Mouse (Mus musculus) thymus, postnatal 25 days (tissue): Measurements from ENCODE around the gene Emp2.

Experiments
- DNase-seq: peaks from one replicate; pipeline ENCODE4 v3.0.0; 2022

Gene Emp2

DNA sequence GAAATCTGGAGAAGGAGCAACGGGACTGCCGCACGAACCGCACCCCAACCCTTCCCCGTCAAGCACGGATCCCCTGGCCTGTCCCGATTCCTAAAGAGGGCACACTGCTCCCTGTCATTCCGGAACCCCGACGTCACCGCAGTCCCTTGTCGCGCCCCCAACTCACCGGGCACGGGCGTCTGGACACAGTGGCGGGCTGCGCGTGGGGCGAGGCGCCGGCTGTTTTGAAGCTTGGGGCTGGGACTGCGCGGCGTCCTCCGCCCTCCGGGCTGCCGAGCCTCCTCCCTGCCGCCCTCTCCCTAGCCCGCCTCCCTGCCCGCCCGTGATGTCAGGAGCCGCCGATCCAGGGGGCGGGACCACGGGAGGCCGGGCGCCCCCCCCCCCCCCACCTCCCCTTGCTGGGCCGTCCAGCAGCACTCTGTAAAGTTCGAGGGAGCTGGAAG, at the start of gene Emp2:
TSS of gene Emp2 (minus strand) at position 323 of the 443 bp plus-strand sequence.
- DNase-seq, result peak; percentile 2

DNA sequence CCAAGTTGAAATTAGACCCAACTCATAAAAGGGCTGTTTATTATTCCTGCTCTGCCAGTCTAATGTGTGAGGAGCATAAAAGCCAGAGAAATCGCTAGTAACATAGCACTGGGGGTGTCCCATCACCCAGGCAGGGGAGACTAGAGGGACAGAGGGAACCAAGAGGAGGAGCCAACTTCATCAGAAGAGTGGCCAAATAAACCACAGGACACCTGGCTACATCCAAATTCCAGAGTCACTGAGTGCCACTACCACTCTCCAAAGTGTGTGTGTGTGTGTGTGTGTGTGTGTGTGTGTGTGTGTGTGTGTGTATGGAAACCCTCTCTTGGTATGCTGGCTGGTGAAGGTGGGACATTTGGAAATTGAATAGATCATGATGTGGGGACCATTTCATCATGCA, 49.3 kb upstream of the Emp2 start:
- no peak for DNase-seq

DNA sequence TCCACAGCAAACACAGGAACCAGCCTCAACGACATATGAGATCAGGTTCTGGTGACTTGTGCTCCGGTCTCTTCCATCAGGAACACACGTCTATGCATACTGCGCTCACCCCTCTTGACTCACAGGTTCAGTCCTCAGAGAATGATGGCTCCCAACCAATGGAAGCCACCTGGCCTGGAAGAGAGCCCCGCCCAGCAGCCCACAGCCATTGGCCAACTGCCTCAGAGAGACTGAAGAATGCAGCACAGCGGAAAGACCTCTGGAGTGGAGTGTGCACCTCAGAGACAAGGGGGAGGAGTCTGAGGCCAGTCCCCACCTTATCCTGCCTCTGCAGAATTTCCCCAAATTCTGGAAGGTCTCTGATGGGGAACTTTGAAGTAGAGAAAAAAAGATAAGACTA, 45.5 kb upstream of the Emp2 start:
- DNase-seq, result no peak

DNA sequence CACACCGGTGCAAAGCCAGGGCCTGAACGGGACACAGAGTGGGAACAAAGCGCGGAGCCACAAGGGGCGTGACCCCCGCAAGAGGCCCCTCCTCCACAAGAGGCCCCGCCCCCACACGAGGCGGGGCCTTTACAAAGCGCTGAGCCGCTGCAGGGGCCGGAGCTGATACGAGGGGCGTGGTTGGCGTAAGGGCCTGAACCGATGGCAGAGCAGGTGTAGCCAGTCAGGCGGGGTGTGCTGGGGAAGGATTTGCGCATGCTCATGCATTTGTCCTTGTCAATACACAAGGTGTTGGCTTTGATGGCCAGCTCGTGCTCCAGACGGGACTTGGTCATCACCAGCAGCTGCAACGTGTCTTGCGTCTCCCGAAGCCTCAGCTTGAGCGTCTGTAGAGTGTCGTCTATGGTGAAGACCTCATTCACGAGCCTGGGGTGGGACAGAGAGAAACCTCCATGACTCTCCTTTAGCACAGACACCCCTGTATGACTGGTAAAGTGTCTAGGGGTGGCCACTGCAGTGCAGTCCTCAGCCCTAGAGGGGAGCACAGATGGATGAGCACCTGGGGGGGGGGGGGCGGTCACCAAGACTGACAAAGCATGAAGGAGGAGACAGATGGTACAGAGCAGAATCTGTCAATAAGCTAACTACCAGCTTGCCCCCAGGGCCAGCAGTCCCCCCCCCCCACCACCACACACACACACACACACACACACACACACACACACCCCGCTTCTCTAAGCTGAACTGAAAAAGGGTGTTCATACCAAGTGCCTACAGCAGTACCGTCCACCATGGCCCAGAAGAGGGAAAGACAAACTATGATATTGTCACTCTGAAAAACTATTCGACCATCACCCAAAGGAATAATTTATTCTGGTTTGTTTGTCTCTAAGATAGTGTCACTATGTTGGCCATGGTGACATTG, 44.5 kb upstream of the Emp2 start:
- peak; percentile 11 for DNase-seq

DNA sequence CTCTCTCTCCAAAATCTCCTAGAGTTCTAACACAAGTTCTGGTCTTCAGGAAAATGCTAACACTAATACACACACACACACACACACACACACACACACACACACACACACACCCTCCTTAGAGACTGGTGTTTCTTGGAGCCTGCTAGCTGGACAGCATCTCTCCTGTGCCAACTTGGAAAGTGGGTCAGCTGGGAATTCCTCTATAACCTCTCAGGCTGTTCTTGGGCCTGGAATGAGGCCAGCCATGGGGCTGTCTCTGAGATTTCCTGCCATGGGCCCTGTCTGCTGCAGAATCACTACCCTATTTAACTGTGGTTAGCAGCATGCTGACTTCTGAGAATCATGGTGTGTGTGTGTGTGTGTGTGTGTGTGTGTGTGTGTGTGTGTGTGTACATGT, 41.2 kb upstream of the Emp2 start:
- no peak for DNase-seq

DNA sequence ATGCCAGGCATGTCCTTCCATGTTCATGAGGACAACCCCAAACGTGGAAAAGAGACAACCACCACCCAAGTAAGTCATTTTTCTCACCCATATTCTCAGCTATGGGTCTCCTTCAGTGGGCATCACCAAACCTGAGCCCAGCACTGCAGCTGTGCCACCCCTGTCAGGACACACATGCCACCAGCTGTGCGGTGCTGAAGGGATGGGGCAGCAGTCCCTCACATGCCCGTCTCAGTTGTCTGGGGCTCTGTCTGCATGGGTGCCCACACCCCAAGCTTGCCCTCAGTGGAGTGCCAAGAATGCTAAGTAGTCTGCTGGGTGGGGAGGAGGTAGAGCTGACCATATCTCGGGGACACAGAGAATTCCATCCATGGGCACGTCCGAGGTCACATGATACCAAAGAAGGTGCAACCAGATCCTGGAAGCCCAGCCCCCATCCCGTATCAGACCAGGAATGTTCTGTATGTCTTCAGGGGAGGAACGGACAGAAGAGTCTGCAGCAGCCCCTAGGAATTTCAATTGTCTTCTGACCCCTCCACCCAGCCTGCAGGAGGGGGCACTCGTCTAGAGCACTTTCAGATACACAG, 37.4 kb upstream of the Emp2 start:
- DNase-seq, result no peak

DNA sequence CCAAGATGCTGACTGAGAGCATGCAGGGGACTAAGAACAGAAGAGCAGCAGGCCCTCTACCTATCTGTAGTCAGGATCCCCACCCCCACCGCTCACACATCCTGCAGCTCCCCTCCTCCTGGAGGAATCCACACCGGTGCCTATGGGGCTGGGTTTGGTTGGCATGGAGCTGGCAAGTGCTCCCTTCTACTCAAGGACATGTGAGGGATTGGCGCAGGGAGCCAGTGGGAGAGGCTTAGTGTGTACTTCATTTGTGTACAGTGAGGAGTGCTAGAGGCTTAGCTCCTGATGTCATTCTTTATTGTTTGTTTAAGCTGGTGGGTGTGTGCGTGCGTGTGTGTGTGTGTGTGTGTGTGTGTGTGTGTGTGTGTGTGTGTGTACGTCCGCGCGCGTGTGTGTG, 36.1 kb upstream of the Emp2 start:
- no peak for DNase-seq

DNA sequence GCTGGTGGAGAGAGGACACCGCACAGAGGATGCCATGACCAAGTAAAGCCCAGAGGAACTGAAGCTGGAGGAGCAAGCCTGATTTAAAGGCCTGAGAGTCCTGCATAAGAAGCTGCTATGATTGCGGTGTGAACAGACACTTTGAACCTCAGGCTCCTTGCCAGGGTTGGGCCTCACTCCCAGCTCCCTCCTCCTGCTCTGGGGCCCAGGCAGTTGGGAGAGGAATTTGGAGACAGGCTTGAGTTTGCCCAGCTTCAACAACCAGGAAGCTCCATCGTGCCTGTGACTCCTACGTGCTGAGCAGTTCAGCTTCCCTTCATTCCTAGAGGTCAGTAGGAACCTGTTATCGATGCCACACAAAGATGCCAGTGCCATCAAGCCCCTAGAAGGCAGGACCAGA, 35.7 kb upstream of the Emp2 start:
- no peak for DNase-seq

DNA sequence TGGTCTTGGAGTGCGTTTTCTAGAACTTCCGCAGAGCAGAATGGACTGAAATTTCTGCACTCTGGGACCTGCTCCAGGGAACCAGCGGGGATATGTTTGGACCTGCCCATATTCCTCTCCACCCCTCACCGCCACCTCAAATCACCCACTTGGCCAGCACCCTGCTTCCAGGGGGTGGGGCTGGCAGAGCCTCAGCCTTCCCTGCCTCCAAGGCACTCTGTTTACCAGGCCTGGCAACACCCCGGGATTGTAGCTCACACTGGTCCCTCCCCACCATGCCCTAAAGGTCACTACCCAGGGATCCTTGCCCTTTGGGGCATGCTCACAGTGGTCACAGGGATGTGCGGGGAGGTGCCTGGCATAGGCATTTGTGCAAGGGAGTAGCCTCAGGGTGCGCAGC, 33.8 kb upstream of the Emp2 start:
- no peak for DNase-seq

DNA sequence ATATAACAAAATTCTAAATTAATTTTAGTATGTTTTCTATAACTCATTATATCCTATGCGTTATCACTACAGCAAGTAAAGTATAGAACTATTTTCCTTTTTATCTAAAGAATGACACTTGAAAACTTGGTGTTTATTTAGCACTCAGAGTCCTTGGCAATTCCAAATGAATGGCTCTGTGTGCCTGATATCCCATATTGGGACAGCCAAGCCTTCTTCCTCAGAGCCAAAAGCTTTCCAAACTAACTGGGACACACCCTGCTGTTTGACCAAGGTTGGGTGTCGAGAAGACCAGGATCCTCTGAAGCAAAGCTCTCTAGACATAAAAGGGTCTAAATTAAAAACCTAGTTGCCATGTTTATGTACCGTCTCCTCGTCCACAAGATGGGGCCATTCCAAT, 27.3 kb upstream of the Emp2 start:
- DNase-seq, result no peak

DNA sequence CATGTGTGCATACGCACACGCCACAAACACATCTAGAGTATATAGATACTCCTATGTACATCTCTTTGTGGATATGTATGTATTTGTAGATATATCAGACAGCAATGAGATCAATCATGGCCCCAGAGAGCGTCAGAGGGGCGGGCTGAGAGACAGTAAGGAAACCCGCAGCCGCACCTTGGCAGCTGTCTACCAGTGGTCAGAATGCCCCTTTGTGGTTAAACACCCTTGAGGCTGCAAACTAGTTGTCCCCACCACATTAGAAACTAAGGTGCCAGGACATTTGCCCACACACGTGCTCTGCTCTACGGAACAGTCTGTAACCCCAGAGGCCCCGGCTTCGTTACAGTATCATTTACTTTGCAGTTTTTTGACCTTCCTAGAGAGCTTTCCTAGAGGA, 26.2 kb upstream of the Emp2 start:
- no peak for DNase-seq

DNA sequence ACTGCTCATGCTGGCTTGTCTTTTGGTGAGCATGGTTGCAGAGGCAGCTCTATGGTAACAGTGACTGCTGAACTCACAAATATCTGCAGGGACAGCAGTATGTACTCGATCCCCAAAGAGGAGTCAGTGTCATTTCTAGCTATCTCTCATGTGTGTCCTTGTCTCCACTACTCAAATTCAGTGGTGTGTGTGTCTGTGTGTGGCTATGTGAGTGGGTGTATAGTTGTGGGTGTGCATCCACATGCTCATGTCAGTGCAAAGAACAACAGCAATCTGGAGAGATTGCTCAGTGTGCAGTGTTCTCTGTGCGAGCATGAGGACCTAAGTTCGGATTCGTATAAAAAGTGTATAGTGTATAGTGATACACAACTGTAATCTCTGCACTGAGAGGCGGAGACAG, 24.8 kb upstream of the Emp2 start:
- no peak for DNase-seq

DNA sequence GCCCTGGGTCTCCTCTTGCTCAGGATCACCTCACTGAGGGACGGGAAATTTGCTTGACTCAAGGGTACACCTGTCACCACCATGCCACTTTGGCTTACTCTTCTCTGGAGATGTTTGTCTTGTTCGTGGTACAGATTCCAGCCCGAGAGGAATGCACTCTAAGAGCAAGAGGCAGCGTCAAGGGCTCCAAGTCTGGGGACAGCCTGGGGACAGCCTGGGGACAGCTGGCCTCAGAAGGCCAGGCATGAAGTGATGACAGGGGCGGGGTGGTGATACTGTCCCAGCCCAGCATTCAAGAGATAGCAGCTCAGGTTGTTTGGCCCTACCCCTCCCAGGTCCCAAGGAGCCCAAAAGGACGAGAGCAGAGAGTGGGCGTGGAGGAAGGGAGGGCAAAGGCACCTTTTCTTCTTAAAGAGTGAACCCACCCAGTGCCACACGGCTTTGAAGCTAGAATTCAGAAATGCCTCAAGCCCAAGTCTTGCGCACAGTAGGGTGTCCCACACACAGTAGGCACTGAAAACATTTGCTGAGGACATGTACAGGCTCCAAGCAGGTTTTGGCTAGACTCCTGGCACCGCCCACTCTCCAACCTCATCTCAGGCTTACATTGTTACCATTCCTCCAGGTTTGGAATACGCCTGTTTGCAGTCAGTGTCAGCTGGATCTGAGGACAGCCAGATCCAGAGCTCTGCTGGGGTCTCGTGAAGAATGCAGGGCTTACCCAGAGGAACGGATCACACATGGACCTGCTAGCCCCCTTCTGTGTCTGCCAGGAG, 23.8 kb upstream of the Emp2 start:
- no peak for DNase-seq

DNA sequence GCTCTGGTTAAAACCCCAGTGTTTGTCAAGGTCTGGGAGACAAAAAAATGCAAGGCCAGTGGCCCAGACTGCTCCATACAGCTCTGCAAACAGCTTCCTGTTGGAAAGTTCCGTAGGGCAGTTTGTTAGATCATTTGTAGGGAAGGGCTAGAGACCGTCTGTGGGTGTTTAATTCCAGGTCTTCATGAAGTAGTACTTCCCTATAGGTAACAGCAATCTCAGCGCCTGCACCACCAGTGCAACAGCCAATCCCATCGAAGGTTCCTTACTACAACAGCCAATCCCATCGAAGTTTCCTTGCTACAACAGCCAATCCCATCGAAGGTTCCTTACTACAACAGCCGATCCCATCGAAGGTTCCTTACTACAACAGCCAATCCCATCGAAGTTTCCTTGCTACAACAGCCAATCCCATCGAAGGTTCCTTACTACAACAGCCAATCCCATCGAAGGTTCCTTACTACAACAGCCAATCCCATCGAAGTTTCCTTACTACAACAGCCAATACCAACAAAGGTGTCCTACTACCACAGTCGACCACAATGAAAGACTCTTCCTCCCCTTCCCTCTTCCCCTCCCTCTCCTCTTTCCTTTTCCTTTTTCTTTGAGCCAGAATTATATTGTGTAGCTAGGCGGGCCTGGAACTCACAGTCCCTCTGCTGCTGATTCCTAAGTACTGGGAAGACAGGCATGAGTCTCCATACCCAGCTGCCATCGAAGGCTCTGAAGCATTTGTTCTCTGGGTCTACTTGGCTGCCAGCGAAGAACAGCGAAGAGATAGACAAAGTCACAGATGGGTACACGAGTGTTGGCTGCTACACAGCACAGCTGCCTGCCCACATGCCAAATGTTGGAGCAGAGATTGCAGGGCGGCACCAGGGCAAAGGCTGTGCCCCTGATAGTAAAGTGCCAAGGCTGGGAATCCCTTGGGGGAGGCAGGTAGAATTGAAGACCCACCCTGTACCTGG, 23.0 kb upstream of the Emp2 start:
- no peak for DNase-seq

DNA sequence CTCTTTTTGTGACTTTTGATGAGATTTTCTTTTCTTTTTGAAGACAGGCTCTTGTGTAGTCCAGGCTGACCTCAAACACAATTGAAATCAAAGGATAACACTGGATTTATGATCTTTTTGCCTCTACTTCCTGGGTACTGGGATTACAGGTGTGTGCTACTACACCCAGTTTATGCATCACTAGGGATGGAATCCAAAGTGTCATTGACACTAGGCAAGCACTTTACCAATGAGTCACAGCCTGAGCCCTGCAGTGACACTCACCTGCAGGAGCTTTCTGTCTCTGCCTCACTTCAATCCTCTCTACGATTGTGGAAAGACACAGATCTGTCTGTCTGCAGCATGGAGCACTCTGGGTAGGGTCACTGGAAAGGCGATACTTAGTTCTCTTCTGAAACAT, 22.2 kb upstream of the Emp2 start:
- DNase-seq, result no peak

DNA sequence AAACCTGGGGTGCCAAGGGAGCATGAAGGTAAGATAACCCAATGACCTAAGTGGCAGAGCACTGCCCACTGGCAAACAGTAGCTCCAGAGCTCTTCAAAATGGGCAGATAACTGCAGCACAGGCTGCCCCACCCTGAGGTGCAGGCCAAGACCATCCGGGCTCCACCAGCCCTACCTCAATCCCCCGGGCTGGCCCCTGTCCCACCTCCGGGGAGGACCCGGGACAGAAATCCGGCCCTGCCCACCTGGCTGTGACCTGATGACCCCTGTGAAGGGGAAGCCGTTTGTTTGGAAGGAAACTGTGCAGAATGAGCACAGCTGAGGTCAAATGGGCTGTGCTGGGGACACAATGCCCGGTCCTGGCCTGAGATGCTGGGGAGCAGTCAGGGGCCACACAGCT, 19.0 kb upstream of the Emp2 start:
- no peak for DNase-seq

DNA sequence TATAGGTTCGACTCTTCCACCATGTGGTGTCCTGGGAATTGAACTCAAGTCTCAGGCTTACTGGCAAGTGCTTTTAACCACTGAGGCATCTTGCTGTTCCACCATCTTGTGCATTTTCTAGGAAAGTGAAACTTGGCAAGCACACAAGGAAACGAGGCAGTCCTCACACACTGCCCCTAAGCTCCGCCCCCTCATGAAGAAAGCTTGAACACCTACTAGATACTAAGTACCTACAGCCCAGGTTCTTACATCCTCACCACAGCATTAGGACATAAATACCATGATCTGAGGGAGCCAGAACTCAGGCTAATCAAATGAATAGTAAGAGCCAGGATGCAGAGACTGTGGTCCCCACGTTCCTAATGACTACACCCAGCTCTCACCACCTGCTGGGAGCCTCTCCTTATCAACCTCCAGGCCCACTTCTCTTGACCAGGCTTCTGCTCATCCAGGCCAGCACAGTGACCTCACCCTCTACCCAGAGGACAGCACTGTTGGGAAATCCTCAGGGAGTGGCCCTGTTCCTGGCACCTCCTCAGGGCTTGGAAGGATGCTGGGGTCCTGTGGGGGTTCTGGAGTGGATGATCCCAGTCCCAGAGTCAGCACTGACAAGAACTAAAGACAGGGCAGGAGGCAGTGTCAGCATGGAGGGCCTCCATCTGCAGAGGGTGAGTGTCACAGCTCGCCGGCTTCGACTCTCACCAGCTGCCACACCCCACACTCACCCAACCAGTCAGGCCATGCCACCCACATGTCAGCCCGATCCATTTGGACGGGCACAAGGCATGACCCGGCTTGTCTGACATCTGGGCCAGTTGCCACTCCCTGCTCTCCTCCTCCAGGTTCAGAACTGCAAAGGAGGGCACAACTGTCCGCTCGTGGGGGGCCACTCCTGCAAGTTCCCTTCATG, 17.1 kb upstream of the Emp2 start:
- DNase-seq, result no peak

DNA sequence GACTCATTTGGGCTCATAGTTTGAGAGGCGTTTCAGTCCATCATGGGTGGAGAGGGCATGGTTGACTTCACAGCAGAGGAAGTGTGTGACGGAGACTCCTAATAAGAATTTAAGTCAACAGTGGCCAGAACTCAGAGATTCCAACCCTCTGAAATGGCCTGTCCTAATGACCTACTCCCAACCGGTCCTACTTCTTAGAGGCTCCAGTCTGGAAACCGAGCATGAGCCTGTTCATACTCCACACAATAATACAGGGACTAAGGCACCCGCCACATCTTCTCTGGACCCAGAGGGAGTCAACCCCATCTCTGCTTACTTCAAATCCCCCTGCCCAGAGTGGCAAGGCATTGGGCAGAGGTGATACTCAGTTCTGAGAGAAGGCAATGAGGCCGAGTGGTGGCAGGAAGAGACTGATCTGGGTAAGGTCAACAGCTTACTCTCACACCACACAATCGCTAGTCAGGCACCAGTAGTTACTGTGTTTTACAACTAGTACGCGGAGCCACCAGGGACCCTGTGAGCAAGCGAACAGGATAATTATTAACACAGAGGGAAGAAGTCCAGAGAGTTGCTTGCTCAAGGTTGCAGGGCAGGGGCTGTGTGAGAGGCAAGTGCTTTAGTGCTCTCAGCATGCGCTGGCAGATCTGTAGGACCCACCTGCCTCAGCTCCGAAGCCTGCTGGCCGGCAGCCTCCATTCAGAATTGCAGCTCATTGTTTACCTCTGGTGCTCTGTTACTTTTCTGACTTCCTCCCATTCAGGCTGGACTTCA, 14.0 kb upstream of the Emp2 start:
- DNase-seq, result no peak

DNA sequence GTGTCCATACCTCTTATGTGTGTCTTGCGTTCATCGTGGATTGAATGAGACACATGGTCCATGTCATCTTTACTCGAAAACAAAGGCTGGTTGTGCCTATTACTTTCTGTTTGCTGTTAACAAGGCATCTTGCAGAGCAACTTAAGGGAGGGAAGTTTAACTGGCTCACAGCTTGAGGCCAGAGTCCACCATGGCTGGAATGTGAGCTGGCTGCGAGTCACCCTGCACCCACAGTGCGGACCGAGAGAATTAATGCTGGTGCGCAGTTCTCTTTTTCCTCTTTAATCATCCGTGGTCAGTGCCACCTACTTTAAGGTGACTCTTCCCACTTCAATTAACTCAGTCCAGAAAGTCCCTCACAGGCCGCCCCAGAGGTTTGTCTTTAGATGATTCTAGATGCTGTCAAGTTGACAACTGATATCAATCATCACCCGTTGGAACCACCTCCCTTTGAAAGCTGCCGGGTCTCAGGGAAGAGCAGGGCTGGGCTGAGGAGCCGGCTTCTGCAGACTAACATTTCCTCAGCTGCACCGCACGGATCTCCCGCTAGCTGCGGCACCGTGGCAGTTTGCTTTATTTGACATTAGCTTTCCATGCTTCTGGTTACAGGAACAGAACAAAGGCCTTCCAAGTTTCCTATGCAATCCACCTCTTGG, 6.3 kb upstream of the Emp2 start:
- no peak for DNase-seq

DNA sequence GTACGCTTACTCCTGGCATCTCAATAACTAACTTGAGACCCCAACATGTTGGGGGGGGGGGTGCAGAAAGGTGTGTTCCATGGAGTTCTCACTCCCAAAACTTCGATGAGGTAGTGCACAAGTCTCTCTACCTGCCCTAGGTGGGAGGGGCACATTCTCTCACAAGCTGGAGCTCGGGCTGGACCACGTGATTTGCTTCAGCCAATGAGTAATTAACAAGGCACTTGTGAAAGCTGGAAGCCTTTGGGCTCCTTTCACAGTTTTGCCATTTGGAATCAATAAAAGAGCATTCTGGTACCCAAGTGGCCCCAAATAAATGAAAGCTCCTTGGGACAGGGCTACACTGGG, 3.4 kb upstream of the Emp2 start:
- no peak for DNase-seq
